19 mouse cellular contexts compared by ENCODE assay signal in genomic region chr4:60070375-60070774, GRCm38 (mm10). TPM values are rescaled to one million over a fixed set of nuclear protein-coding genes. Genes with fewer than 3 reads are reported as not detected.
A peak's percentile ranks its signal among the peaks of the same experiment; 100 is the strongest.
DNase-seq lines count a peak whose midpoint lies in the region; TF ChIP-seq lines count a peak whose summit lies in the region.
"Not testable (repeated sequence)": the region's sequence is repeated elsewhere in the genome, so short reads cannot be mapped to it uniquely, and the experiment has no call there.
"Had no signal": no experiment of that assay in that cellular context is flagged by ENCODE, and none has a peak within 500 bp of the region (broad histone marks: within the 10 kb centered on the region; RNA-seq: fewer than 3 reads in every experiment).

Mup7 (minus strand) TSS chr4:60070475.

- H3K27me3 ChIP-seq in liver, adult 2 months (ENCODE audit: control insufficient read depth, insufficient read depth, low read length): not testable (repeated sequence)

- not testable (repeated sequence) for H3K27ac ChIP-seq in bone marrow, adult 2 months (ENCODE audit: control insufficient read depth, insufficient read depth, low read depth, low read length, poor library complexity); brown adipose tissue, adult 24 weeks (replicated peaks; ENCODE audit: low read depth, low read length); liver, adult 2 months (replicated peaks; ENCODE audit: insufficient read depth, low read depth, low read length)

- H3K36me3 ChIP-seq in liver, adult 2 months (ENCODE audit: control insufficient read depth, insufficient read depth, low read length): not testable (repeated sequence)

- peak; percentile 63 for DNase-seq in liver, adult 2 months (ENCODE audit: extremely low read depth, low read depth, low spot score)

- WGBS in bone marrow, adult 2 months: 79% methylated on average over 2 of the region's 2 CpGs
- 28% methylated on average over 2 of the region's 2 CpGs for WGBS in liver, adult 2 months

- not testable (repeated sequence) for TF ChIP-seq CTCF in bone marrow, adult 2 months (IDR thresholded peaks at IDR 0.05; ENCODE audit: control insufficient read depth, insufficient read depth, low read length); liver, adult 2 months (IDR thresholded peaks at IDR 0.05; ENCODE audit: low read depth, low read length)

- not testable (repeated sequence) for H3K4me3 ChIP-seq in bone marrow, adult 2 months (replicated peaks; ENCODE audit: control insufficient read depth, low read depth, low read length); brown adipose tissue, adult 24 weeks (ENCODE audit: insufficient read depth, low read depth, low read length)
- H3K4me3 ChIP-seq in liver, adult 2 months (ENCODE audit: insufficient read depth, low read depth, low read length): peak within 1 kb of the TSS; percentile 20; the same call in 1 of the 2 replicates

- TF ChIP-seq POLR2A in bone marrow, adult 2 months (IDR thresholded peaks at IDR 0.05; ENCODE audit: borderline replicate concordance, control insufficient read depth, low read depth, low read length); liver, adult 2 months (IDR thresholded peaks at IDR 0.05; ENCODE audit: extremely low read depth, insufficient read depth, low read length): not testable (repeated sequence)

- not testable (repeated sequence) for H3K9ac ChIP-seq in liver, adult 2 months (ENCODE audit: low read depth, low read length)

- H3K4me1 ChIP-seq in bone marrow, adult 2 months (ENCODE audit: control insufficient read depth, insufficient read depth, low read length); brown adipose tissue, adult 24 weeks (ENCODE audit: control insufficient read depth, insufficient read depth, insufficient read length, low read length); liver, adult 2 months (ENCODE audit: control insufficient read depth, insufficient read depth, low read length): not testable (repeated sequence)

- H3K79me2 ChIP-seq in liver, adult 2 months (ENCODE audit: control insufficient read depth, insufficient read depth, low read length): not testable (repeated sequence)

RNA-seq across cellular contexts. Expression of gene Mup7, which starts in this region (rescaled TPM):
- polyA plus RNA-seq in bone marrow, adult 2 months (2011; ENCODE audit: insufficient read depth, insufficient read length, low replicate concordance, missing spikeins): 25.8 and 125 TPM in 2 replicates
- polyA plus RNA-seq in brown adipose tissue, adult 24 weeks (2012; ENCODE audit: insufficient read depth, insufficient read length, missing spikeins): 4.7 and 14.6 TPM in 2 replicates
- 2.5 and 19.0 TPM in 2 replicates for total RNA-seq in liver, adult 2 months (2014; rRNA removed)
- polyA plus RNA-seq in liver, adult 2 months (2012; rRNA removed): 3.2 and 4.4 TPM in 2 replicates
- total RNA-seq: adrenal gland, adult 18-20 months; adrenal gland, postnatal 10 days; adrenal gland, postnatal 14 days; adrenal gland, postnatal 25 days; adrenal gland, postnatal 4 days; CH12.LX; ES-E14; G1E; MEL had no signal
- polyA plus RNA-seq: activated CD4-positive, CD25-positive, alpha-beta regulatory T cell, adult 4 months; adrenal gland, adult 2 months; brain, embryonic 14.5 days; C2C12; CD4-positive, CD25-positive, alpha-beta regulatory T cell, adult 4 months; cerebellum, adult 2 months; G1E; Patski had no signal
